Mouse (Mus musculus) splenic B cell, adult 2 months (primary cell): ENCODE data around the gene Erf.

Source experiments
- DNase-seq: peaks from one replicate; pipeline ENCODE4 v3.0.0-alpha.2; 2011; ENCODE audit warnings: low read depth, low spot score
- H3K27me3 ChIP-seq: 2 replicates; pipeline ENCODE4 v1.6.1; 2012; ENCODE audit warnings: mild to moderate bottlenecking, low read length, moderate library complexity, mixed read lengths; ENCODE audit not compliant: control insufficient read depth, poor library complexity, insufficient read depth, severe bottlenecking
- H3K36me3 ChIP-seq: 2 replicates; pipeline ENCODE4 v1.6.1; 2012; ENCODE audit warnings: mild to moderate bottlenecking, low read length, moderate library complexity, mixed read lengths; ENCODE audit not compliant: control insufficient read depth, poor library complexity, insufficient read depth, severe bottlenecking

The Erf gene

GRCm38 (mm10) chr7:25285511-25286238 lies 35.1 kb upstream of the Erf start:
- peaks cover 10% of the 10 kb centered on the region for H3K36me3 ChIP-seq
- no peak for DNase-seq
- H3K27me3 ChIP-seq: no peaks in the 10 kb centered on the region

- no peak for DNase-seq
- Histone ChIP-seq H3K36me3 (peaks cover 10% of the 10 kb centered on the region), H3K27me3 (no peaks in the 10 kb centered on the region)
Observed at GRCm38 (mm10) chr7:25284766-25285165, 34.2 kb upstream of the Erf start.

- Histone ChIP-seq H3K36me3 (peaks cover 10% of the 10 kb centered on the region), H3K27me3 (no peaks in the 10 kb centered on the region)
- DNase-seq: no peak
Observed at GRCm38 (mm10) chr7:25284171-25284570, 33.6 kb upstream of the Erf start.

- Histone ChIP-seq H3K36me3 (peaks cover 10% of the 10 kb centered on the region), H3K27me3 (no peaks in the 10 kb centered on the region)
- no peak for DNase-seq
Observed at GRCm38 (mm10) chr7:25283637-25284036, 33.1 kb upstream of the Erf start.

- peak; percentile 62 for DNase-seq
- Histone ChIP-seq H3K36me3 (peaks cover 5% of the 10 kb centered on the region; the same call in 1 of the 2 replicates), H3K27me3 (no peaks in the 10 kb centered on the region)
Observed at GRCm38 (mm10) chr7:25282731-25283211, 32.2 kb upstream of the Erf start.

GRCm38 (mm10) chr7:25281734-25282601 lies 31.4 kb upstream of the Erf start:
- Histone ChIP-seq H3K36me3 (peaks cover 3% of the 10 kb centered on the region), H3K27me3 (no peaks in the 10 kb centered on the region)
- peak; percentile 98 for DNase-seq

- H3K27me3 ChIP-seq: no peaks in the 10 kb centered on the region
- peaks cover 2% of the 10 kb centered on the region for H3K36me3 ChIP-seq
- no peak for DNase-seq
Observed at GRCm38 (mm10) chr7:25281166-25281733, 30.7 kb upstream of the Erf start.

- DNase-seq: no peak
- H3K27me3 ChIP-seq: no peaks in the 10 kb centered on the region
- H3K36me3 ChIP-seq: no peaks in the 10 kb centered on the region; the same call in 1 of the 2 replicates
Observed at GRCm38 (mm10) chr7:25279861-25280791, 29.6 kb upstream of the Erf start.

- peak; percentile 92 for DNase-seq
- no peaks in the 10 kb centered on the region; the same call in 1 of the 2 replicates for H3K36me3 ChIP-seq
- H3K27me3 ChIP-seq: no peaks in the 10 kb centered on the region
Observed at GRCm38 (mm10) chr7:25279076-25279860, 28.7 kb upstream of the Erf start.

GRCm38 (mm10) chr7:25278341-25279075 lies 27.9 kb upstream of the Erf start:
- H3K27me3 ChIP-seq: no peaks in the 10 kb centered on the region
- DNase-seq: peak; percentile 95
- H3K36me3 ChIP-seq: no peaks in the 10 kb centered on the region; the same call in 1 of the 2 replicates

- H3K36me3 ChIP-seq: no peaks in the 10 kb centered on the region; the same call in 1 of the 2 replicates
- no peaks in the 10 kb centered on the region for H3K27me3 ChIP-seq
- no peak for DNase-seq
Observed at GRCm38 (mm10) chr7:25277998-25278340, 27.4 kb upstream of the Erf start.

- DNase-seq: no peak
- Histone ChIP-seq H3K36me3 (peaks cover 3% of the 10 kb centered on the region), H3K27me3 (no peaks in the 10 kb centered on the region)
Observed at GRCm38 (mm10) chr7:25277405-25277804, 26.8 kb upstream of the Erf start.
